In the genomic region with DNA sequence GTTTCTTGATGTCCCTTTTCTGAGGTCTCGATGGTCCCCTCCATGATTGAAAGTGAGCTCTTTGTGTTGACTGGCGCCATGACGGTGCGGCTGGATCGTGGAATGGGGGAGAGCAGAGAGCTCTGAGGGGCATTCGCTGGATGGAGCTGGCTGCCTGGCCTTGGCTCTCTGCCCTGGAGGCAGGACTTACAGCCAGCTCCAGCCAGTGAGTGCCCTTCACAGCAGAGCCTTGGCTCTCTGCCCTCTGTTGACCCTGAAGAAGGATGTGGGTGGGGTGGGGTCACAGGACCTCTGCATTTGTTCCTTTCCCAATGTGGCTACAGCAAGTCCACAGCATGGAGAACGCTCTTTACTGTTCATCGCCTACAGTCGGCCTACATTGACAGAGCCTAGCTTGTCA, we compare ENCODE assay signal across 8 mouse cellular contexts. TPM values are rescaled to one million over a fixed set of nuclear protein-coding genes. Genes with fewer than 3 reads are reported as not detected.
DNase-seq lines count a peak whose midpoint lies in the region; ATAC-seq and TF ChIP-seq lines count a peak whose summit lies in the region.
"Had no signal": no experiment of that assay in that cellular context is flagged by ENCODE, and none has a peak within 500 bp of the region (broad histone marks: within the 10 kb centered on the region; RNA-seq: fewer than 3 reads in every experiment).

No protein-coding gene starts in this region.

- TF ChIP-seq POLR2A in olfactory bulb, adult 2 months (IDR thresholded peaks at IDR 0.05; ENCODE audit: insufficient read depth, low read depth, low read length): no peak

- H3K27ac ChIP-seq in olfactory bulb, adult 2 months (ENCODE audit: insufficient read depth, low read depth, low read length): 0 out of 2 replicates have a peak overlapping the region, but pooled peaks have one; percentile 23
- H3K27ac ChIP-seq in hindbrain, embryonic 12.5 days: no peak overlapping the region
- H3K27ac ChIP-seq: neural tube, embryonic 13.5 days had no signal

- peak; percentile 9 for DNase-seq in urinary bladder, postnatal 14 days (ENCODE audit: low spot score)
- DNase-seq in urinary bladder, adult 18-20 months (ENCODE audit: low spot score in 2 of 2): no peak
- peak; percentile 31 to 60 for DNase-seq in frontal cortex, postnatal 36 days (ENCODE audit: low spot score in 2 of 2)
- peak; percentile 88 for DNase-seq in layer of hippocampus, adult 9-11 months

- peaks cover 6% of the 10 kb centered on the region for H3K4me1 ChIP-seq in olfactory bulb, adult 2 months (ENCODE audit: control insufficient read depth, insufficient read depth, low read length)
- H3K4me1 ChIP-seq in hindbrain, embryonic 12.5 days: 0 out of 2 replicates have a peak, but pooled peaks cover 8% of the 10 kb centered on the region

- H3K27me3 ChIP-seq in hindbrain, embryonic 12.5 days: no peaks in the 10 kb centered on the region
- H3K27me3 ChIP-seq: neural tube, embryonic 13.5 days had no signal

- H3K4me2 ChIP-seq in hindbrain, embryonic 12.5 days (replicated peaks): no peak overlapping the region
- H3K4me2 ChIP-seq: neural tube, embryonic 13.5 days had no signal

- H3K4me3 ChIP-seq in olfactory bulb, adult 2 months (ENCODE audit: insufficient read depth, low read depth, low read length): no peak overlapping the region
- H3K4me3 ChIP-seq in hindbrain, embryonic 12.5 days: no peak overlapping the region
- H3K4me3 ChIP-seq: neural tube, embryonic 13.5 days had no signal

- peaks cover 56% of the 10 kb centered on the region for H3K36me3 ChIP-seq in hindbrain, embryonic 12.5 days

- H3K9me3 ChIP-seq in hindbrain, embryonic 12.5 days (replicated peaks): no peaks in the 10 kb centered on the region
- H3K9me3 ChIP-seq: neural tube, embryonic 13.5 days had no signal

- WGBS in olfactory bulb, adult 2 months: 44% methylated on average over 9 of the region's 9 CpGs
- WGBS in hindbrain, embryonic 12.5 days: 89% methylated on average over 9 of the region's 9 CpGs

- TF ChIP-seq CTCF in olfactory bulb, adult 2 months (IDR thresholded peaks at IDR 0.05; ENCODE audit: insufficient read depth, low read depth, low read length): no peak

- ATAC-seq in erythroblast, adult 5-6 weeks (replicated peaks; ENCODE audit: low FRiP score, poor library complexity, severe bottlenecking): no peak
- no peak for ATAC-seq in hindbrain, embryonic 12.5 days (ENCODE audit: low FRiP score)

- H3K9ac ChIP-seq in hindbrain, embryonic 12.5 days: no peak overlapping the region
- H3K9ac ChIP-seq: neural tube, embryonic 13.5 days had no signal

RNA-seq across cellular contexts. Expression of a gene that starts 16.5 kb away (rescaled TPM):
- polyA plus RNA-seq in olfactory bulb, adult 2 months (2012; ENCODE audit: insufficient read depth, insufficient read length, low replicate concordance, missing spikeins): not detected in 2 replicates
- 0.42 and 2.3 TPM in 2 replicates for total RNA-seq in erythroblast, adult 5-6 weeks (2015; ENCODE audit: low replicate concordance)
- total RNA-seq in erythroblast, adult 5-6 weeks (2017; ENCODE audit: low replicate concordance): 1.3 and 3.2 TPM in 2 replicates
- 9.1 and 10.1 TPM in 2 replicates for polyA plus RNA-seq in hindbrain, embryonic 12.5 days (2016; fragmentation: Nextera tagmentation; extraction: Ambion mirVana)

RNA-seq across cellular contexts. Expression of a gene that starts 34.7 kb away (rescaled TPM):
- not detected in 2 replicates for polyA plus RNA-seq in olfactory bulb, adult 2 months (2012; ENCODE audit: insufficient read depth, insufficient read length, low replicate concordance, missing spikeins)
- 22.1 and 23.2 TPM in 2 replicates for total RNA-seq in erythroblast, adult 5-6 weeks (2015; ENCODE audit: low replicate concordance)
- total RNA-seq in erythroblast, adult 5-6 weeks (2017; ENCODE audit: low replicate concordance): 20.4 and 24.9 TPM in 2 replicates
- 41.7 and 43.7 TPM in 2 replicates for polyA plus RNA-seq in hindbrain, embryonic 12.5 days (2016; fragmentation: Nextera tagmentation; extraction: Ambion mirVana)

RNA-seq across cellular contexts. Expression of a gene that starts 35.0 kb away (rescaled TPM):
- polyA plus RNA-seq in olfactory bulb, adult 2 months (2012; ENCODE audit: insufficient read depth, insufficient read length, low replicate concordance, missing spikeins): not detected in 2 replicates
- 18.4 and 49.0 TPM in 2 replicates for total RNA-seq in erythroblast, adult 5-6 weeks (2015; ENCODE audit: low replicate concordance)
- total RNA-seq in erythroblast, adult 5-6 weeks (2017; ENCODE audit: low replicate concordance): 32.8 and 38.4 TPM in 2 replicates
- polyA plus RNA-seq in hindbrain, embryonic 12.5 days (2016; fragmentation: Nextera tagmentation; extraction: Ambion mirVana): 37.1 and 46.1 TPM in 2 replicates

Comparison
In these comparisons a context has a peak if more than half of its experiments do, and no peak if none do; other contexts are left out.
1. DNase-seq: peak in urinary bladder, postnatal 14 days (single experiment), frontal cortex, postnatal 36 days (2 of 2) and layer of hippocampus, adult 9-11 months (single experiment); none in urinary bladder, adult 18-20 months (0 of 2).
2. RNA of a gene that starts 16.5 kb away (polyA plus RNA-seq): 9.1 to 10.1 TPM in hindbrain, embryonic 12.5 days; not detected in olfactory bulb, adult 2 months; every median in the first group is over 10 times any median in the second.
3. RNA of a gene that starts 35.0 kb away (polyA plus RNA-seq): 37.1 to 46.1 TPM in hindbrain, embryonic 12.5 days; not detected in olfactory bulb, adult 2 months; every median in the first group is over 10 times any median in the second.